Mouse (Mus musculus) kidney, embryonic 16.5 days (tissue): Measurements from ENCODE around the gene Rpn1. TPM values are rescaled to one million over a fixed set of nuclear protein-coding genes. Genes with fewer than 3 reads are reported as not detected.

Source experiments
- ATAC-seq: fragments of 200-750 bp; cut with Nextera tagmentation; 2 replicates; pipeline ENCODE4 v1.8.0; 2017; ENCODE audit warnings: moderate TSS enrichment; ENCODE audit not compliant: low FRiP score, low TSS enrichment
- H3K27ac ChIP-seq: fragments of 300-500 bp; sonication (generic); 2 replicates; pipeline ENCODE4 v1.5.1; 2014; ENCODE audit warnings: low read length
- H3K27me3 ChIP-seq: fragments of 300-500 bp; sonication (generic); 2 replicates; pipeline ENCODE4 v1.6.1; 2014; ENCODE audit warnings: low read length, control low read depth, mixed read lengths; ENCODE audit not compliant: insufficient read depth
- H3K36me3 ChIP-seq: fragments of 300-500 bp; sonication (generic); 2 replicates; pipeline ENCODE4 v1.6.1; 2014; ENCODE audit warnings: low read length, control low read depth, mixed read lengths; ENCODE audit not compliant: insufficient read depth
- H3K4me1 ChIP-seq: fragments of 300-500 bp; sonication (generic); 2 replicates; pipeline ENCODE4 v1.6.1; 2014; ENCODE audit warnings: low read length, control low read depth, mixed read lengths; ENCODE audit not compliant: insufficient read depth
- H3K4me2 ChIP-seq: fragments of 300-500 bp; sonication (generic); replicated peaks from 2 replicates; pipeline ENCODE4 v1.6.1; 2014; ENCODE audit warnings: low read depth, low read length
- H3K4me3 ChIP-seq: fragments of 300-500 bp; sonication (generic); 2 replicates; pipeline ENCODE4 v1.5.1; 2014; ENCODE audit warnings: mild to moderate bottlenecking, low read length
- H3K9ac ChIP-seq: fragments of 300-500 bp; sonication (generic); replicated peaks from 2 replicates; pipeline ENCODE4 v1.6.1; 2014; ENCODE audit warnings: low read length
- H3K9me3 ChIP-seq: fragments of 300-500 bp; sonication (generic); 2 replicates; pipeline ENCODE4 v1.6.1; 2016; ENCODE audit warnings: low read length, control low read depth
- WGBS: fragments of 180-500 bp; shearing (Covaris S2); extraction: QIAGEN DNeasy Blood & Tissue Kit; methylation state at CpG from one replicate; pipeline ENCODE4 v1.1.7; 2014; 5-methylcytosine and 5-hydroxymethylcytosine counted together
- polyA plus RNA-seq: library from polyadenylated mRNA; unstranded; fragments of >200 nt; fragmentation: Nextera tagmentation; extraction: Ambion mirVana; gene quantifications from 2 replicates; pipeline ENCODE4 v1.2.1, GENCODE M21; 2015

Rpn1 gene
- polyA plus RNA-seq, 1 experiment from 2014 or later, result 473 TPM

- WGBS, result 8% methylated on average over 17 of the region's 17 CpGs
- no peak overlapping the region for H3K4me3 ChIP-seq
- H3K27me3 ChIP-seq, result no peaks in the 10 kb centered on the region
- peaks cover 23% of the 10 kb centered on the region for H3K4me1 ChIP-seq
- ATAC-seq, result no peak
- peak overlapping the region; percentile 21 for H3K4me2 ChIP-seq
- no peaks in the 10 kb centered on the region for H3K36me3 ChIP-seq
- H3K27ac ChIP-seq, result no peak overlapping the region
- no peaks in the 10 kb centered on the region for H3K9me3 ChIP-seq
- H3K9ac ChIP-seq, result no peak overlapping the region
Measured at GRCm38 (mm10) chr6:88132051-88132450, 47.8 kb downstream of the Rpn1 start.

- no peaks in the 10 kb centered on the region for H3K9me3 ChIP-seq
- no peaks in the 10 kb centered on the region for H3K36me3 ChIP-seq
- no peak overlapping the region for H3K27ac ChIP-seq
- WGBS, result 86% methylated on average over 6 of the region's 6 CpGs
- H3K4me2 ChIP-seq, result no peak overlapping the region
- no peak overlapping the region for H3K9ac ChIP-seq
- H3K4me3 ChIP-seq, result no peak overlapping the region
- no peaks in the 10 kb centered on the region for H3K27me3 ChIP-seq
- peaks cover 23% of the 10 kb centered on the region for H3K4me1 ChIP-seq
- ATAC-seq, result no peak
Measured at GRCm38 (mm10) chr6:88133061-88133460, 48.8 kb downstream of the Rpn1 start.

GRCm38 (mm10) chr6:88133878-88134277 is 49.6 kb downstream of the Rpn1 start:
- WGBS, result 50% methylated on average over 6 of the region's 6 CpGs
- Histone ChIP-seq H3K4me1 (peaks cover 23% of the 10 kb centered on the region), H3K9ac (no peak overlapping the region), H3K4me3 (no peak overlapping the region), H3K27me3 (no peaks in the 10 kb centered on the region), H3K36me3 (no peaks in the 10 kb centered on the region), H3K9me3 (no peaks in the 10 kb centered on the region), H3K4me2 (no peak overlapping the region), H3K27ac (no peak overlapping the region)
- no peak for ATAC-seq

- WGBS, result 24% methylated on average over 15 of the region's 15 CpGs
- ATAC-seq, result 0 out of 2 replicates have a peak, but pooled peaks have one; percentile 24
- H3K4me2 ChIP-seq, result peak overlapping the region; percentile 58
- peaks cover 32% of the 10 kb centered on the region for H3K4me1 ChIP-seq
- H3K27me3 ChIP-seq, result no peaks in the 10 kb centered on the region
- H3K4me3 ChIP-seq, result peak overlapping the region; percentile 40
- H3K27ac ChIP-seq, result no peak overlapping the region
- H3K36me3 ChIP-seq, result no peaks in the 10 kb centered on the region
- no peaks in the 10 kb centered on the region for H3K9me3 ChIP-seq
- H3K9ac ChIP-seq, result peak overlapping the region; percentile 62
Measured at GRCm38 (mm10) chr6:88136201-88136631, 51.9 kb downstream of the Rpn1 start.

GRCm38 (mm10) chr6:88138485-88138884 is 54.2 kb downstream of the Rpn1 start:
- Histone ChIP-seq H3K4me2 (no peak overlapping the region), H3K9me3 (no peaks in the 10 kb centered on the region), H3K4me3 (no peak overlapping the region), H3K4me1 (peaks cover 26% of the 10 kb centered on the region), H3K9ac (no peak overlapping the region), H3K27ac (no peak overlapping the region), H3K36me3 (no peaks in the 10 kb centered on the region), H3K27me3 (no peaks in the 10 kb centered on the region)
- ATAC-seq, result no peak
- WGBS, result 72% methylated on average over 3 of the region's 3 CpGs

- Histone ChIP-seq H3K36me3 (no peaks in the 10 kb centered on the region), H3K9ac (no peak overlapping the region), H3K27ac (no peak overlapping the region), H3K27me3 (no peaks in the 10 kb centered on the region), H3K9me3 (no peaks in the 10 kb centered on the region), H3K4me2 (no peak overlapping the region), H3K4me1 (peaks cover 23% of the 10 kb centered on the region), H3K4me3 (no peak overlapping the region)
- no peak for ATAC-seq
- 58% methylated on average over 8 of the region's 8 CpGs for WGBS
Measured at GRCm38 (mm10) chr6:88140264-88140663, 56.0 kb downstream of the Rpn1 start.

GRCm38 (mm10) chr6:88145793-88146192 is 61.5 kb downstream of the Rpn1 start:
- WGBS, result 67% methylated on average over 4 of the region's 4 CpGs
- Histone ChIP-seq H3K4me3 (no peak overlapping the region), H3K4me1 (peaks cover 2% of the 10 kb centered on the region; the same call in 1 of the 2 replicates), H3K9ac (no peak overlapping the region), H3K27ac (no peak overlapping the region), H3K9me3 (no peaks in the 10 kb centered on the region), H3K27me3 (no peaks in the 10 kb centered on the region), H3K4me2 (no peak overlapping the region), H3K36me3 (no peaks in the 10 kb centered on the region)
- 0 out of 2 replicates have a peak, but pooled peaks have one; percentile 11 for ATAC-seq

GRCm38 (mm10) chr6:88146576-88146975 is 62.3 kb downstream of the Rpn1 start:
- no peak overlapping the region for H3K9ac ChIP-seq
- WGBS, result 69% methylated on average over 8 of the region's 8 CpGs
- H3K36me3 ChIP-seq, result no peaks in the 10 kb centered on the region
- no peak for ATAC-seq
- H3K4me1 ChIP-seq, result no peaks in the 10 kb centered on the region
- H3K4me3 ChIP-seq, result no peak overlapping the region
- H3K27ac ChIP-seq, result 0 out of 2 replicates have a peak overlapping the region, but pooled peaks have one; percentile 6
- no peak overlapping the region for H3K4me2 ChIP-seq
- no peaks in the 10 kb centered on the region for H3K27me3 ChIP-seq
- no peaks in the 10 kb centered on the region for H3K9me3 ChIP-seq

- H3K36me3 ChIP-seq, result no peaks in the 10 kb centered on the region
- no peak overlapping the region for H3K4me2 ChIP-seq
- 62% methylated on average over 16 of the region's 16 CpGs for WGBS
- H3K27ac ChIP-seq, result peak overlapping the region; percentile 6; the same call in 1 of the 2 replicates
- no peaks in the 10 kb centered on the region for H3K9me3 ChIP-seq
- H3K4me1 ChIP-seq, result no peaks in the 10 kb centered on the region
- H3K27me3 ChIP-seq, result no peaks in the 10 kb centered on the region
- peak; percentile 68 for ATAC-seq
- H3K4me3 ChIP-seq, result no peak overlapping the region
- no peak overlapping the region for H3K9ac ChIP-seq
Measured at GRCm38 (mm10) chr6:88147411-88148003, 63.2 kb downstream of the Rpn1 start.

- Histone ChIP-seq H3K4me3 (no peak overlapping the region), H3K27me3 (no peaks in the 10 kb centered on the region), H3K9me3 (no peaks in the 10 kb centered on the region), H3K27ac (no peak overlapping the region), H3K9ac (no peak overlapping the region), H3K4me2 (no peak overlapping the region), H3K36me3 (no peaks in the 10 kb centered on the region), H3K4me1 (no peaks in the 10 kb centered on the region)
- WGBS, result 68% methylated on average over 4 of the region's 4 CpGs
- ATAC-seq, result no peak
Measured at GRCm38 (mm10) chr6:88151335-88151734, 67.1 kb downstream of the Rpn1 start.
